Mouse (Mus musculus): ENCODE results near the gene Prok1.

DNA sequence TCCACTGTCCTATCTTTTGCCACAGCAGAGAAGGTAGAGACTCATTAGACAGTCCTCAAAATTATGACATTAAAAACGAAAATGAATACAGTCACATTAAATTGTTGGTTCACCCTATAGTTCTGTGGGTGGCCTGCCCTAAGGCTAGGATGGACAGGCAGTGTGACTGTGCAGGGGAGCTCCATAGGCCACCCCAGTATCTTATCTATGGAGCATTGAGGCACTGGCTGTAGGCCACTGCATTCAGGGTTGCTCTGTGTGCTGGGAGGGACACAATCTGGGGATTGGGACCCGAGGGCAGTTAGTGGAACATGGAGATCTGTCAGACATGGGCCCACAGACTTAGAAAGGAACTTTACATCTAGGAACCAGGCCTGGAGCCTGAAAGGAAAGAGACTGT lies 5.6 kb downstream of the Prok1 start:
- TF ChIP-seq POLR2A (IDR thresholded peaks at IDR 0.05; ENCODE audit: insufficient read depth, low read length) = no peak
- no peak for TF ChIP-seq CTCF (IDR thresholded peaks at IDR 0.05; ENCODE audit: low read depth, low read length)
- no peak for TF ChIP-seq EP300 (IDR thresholded peaks at IDR 0.05; ENCODE audit: insufficient read depth, low read depth, low read length)

Measured in ES-Bruce4 (cell line).